Mouse (Mus musculus) cerebral cortex, adult 2 months (tissue): ENCODE results near the gene Parp16.

Source experiments
- WGBS: fragments of 180-500 bp; shearing (Covaris S2); methylation state at CpG from one replicate; pipeline ENCODE4 v1.1.7; 2018; 5-methylcytosine and 5-hydroxymethylcytosine counted together

Gene Parp16

GRCm38 (mm10) chr9:65241973-65242372 is 46.8 kb downstream of the Parp16 start:
- WGBS: 61% methylated on average over 5 of the region's 5 CpGs

DNA sequence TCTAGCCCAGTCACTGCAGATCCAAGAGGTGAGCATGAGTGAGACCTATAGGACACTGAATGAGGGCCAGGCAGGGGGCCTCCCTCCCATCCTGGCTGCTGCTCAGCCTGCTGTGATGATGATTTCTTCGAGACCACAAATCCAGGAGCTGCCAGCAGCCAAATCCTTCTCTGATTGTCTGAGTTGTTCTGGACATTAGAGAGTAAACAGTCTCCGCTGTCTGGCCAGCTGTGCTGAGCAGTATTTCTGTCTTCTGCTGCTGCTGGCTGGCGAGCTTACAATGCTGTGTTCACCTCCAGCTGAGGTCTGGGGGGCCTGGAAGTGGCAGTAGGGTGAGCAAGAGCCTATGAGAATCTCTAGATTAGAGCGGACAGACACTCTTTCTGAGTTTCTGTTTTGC is 48.1 kb downstream of the Parp16 start:
- WGBS: 65% methylated on average over 4 of the region's 4 CpGs

- WGBS: 57% methylated on average over 9 of the region's 9 CpGs
Observed at GRCm38 (mm10) chr9:65244036-65244806, 49.1 kb downstream of the Parp16 start.

GRCm38 (mm10) chr9:65247502-65248376 is 52.6 kb downstream of the Parp16 start:
- WGBS: 79% methylated on average over 16 of the region's 16 CpGs

GRCm38 (mm10) chr9:65248377-65248690 is 53.2 kb downstream of the Parp16 start:
- WGBS: 76% methylated on average over 5 of the region's 5 CpGs

DNA sequence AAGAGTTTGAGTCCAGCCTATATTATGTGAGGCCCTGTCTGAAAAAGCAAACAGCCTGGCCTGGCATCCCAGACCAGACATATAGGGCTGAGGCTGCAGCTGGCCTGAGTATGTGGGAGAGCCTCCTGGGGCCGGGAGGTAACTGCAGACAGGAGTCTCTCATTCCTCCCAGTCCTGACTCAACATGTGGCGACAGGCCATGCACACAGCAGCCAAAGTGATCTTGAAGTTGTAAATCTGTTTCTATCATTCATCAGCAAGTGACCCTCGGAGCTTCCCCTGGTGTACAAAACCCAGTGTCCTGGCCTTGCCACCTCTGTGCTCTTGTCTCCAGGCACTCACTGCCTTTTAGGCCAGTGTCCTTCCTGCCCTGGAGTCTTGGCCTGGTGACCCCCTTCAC is 56.9 kb downstream of the Parp16 start:
- 87% methylated on average over 3 of the region's 3 CpGs for WGBS

DNA sequence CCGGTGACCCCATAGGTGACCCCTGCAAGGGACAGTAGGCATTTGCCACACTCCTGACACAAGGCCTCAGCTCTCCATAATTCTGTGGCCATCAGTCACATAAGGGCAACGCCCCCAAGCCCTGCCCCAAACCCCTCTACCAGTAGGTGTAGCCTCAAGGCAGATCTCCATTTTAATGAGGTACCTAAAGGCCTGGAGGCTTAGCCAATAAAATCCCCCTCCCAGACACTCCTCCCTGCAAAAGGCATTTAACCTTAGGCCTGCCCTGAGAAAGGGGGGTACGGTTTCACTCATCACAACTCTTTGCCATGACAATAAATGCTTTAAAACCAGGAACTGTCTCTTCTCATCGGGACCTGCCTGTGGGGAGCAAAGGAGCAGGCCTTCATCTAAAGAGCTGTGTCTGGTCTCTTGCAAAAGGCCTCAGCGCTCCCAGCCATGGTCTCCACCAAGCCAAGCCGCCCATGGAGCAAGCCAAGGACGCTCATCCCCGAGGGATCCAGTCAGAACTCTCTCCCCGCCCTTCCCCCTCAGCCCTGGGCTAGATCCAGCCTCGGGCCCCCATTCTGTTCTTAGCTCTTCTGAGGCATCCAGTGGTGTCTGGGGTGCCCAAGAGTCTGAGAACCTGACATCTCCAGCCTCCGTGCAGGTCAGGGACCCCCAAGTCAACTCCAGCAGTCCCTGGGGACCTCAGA is 60.9 kb downstream of the Parp16 start:
- WGBS: 82% methylated on average over 11 of the region's 11 CpGs

- 82% methylated on average over 9 of the region's 9 CpGs for WGBS
Observed at GRCm38 (mm10) chr9:65257218-65257910, 62.2 kb downstream of the Parp16 start.

GRCm38 (mm10) chr9:65259366-65259765 is 64.2 kb downstream of the Parp16 start:
- WGBS: 84% methylated on average over 7 of the region's 7 CpGs

GRCm38 (mm10) chr9:65261591-65262230 is 66.6 kb downstream of the Parp16 start:
- 90% methylated on average over 2 of the region's 2 CpGs for WGBS

DNA sequence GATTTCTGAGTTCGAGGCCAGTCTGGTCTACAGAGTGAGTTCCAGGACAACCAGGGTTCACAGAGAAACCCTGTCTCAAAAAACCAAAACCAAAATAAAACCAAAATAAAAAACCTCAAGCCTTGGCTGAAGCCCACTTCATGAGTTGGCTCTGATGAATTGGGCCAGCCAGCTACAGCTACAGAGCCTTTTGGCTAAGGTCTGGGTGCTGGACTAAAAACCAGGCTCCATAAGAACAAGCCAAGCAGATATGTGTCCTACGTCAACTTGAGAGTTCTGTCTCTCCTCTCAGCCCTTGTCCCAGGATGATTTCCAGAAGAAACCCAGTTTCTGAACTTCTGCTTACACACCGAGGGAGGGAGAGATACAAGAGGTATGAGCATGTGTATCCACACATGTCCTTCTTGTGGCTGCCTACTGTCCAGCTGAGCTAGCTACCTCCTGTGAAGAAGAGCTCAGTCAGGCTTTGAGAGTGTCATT is 67.5 kb downstream of the Parp16 start:
- WGBS: 92% methylated on average over 3 of the region's 3 CpGs

DNA sequence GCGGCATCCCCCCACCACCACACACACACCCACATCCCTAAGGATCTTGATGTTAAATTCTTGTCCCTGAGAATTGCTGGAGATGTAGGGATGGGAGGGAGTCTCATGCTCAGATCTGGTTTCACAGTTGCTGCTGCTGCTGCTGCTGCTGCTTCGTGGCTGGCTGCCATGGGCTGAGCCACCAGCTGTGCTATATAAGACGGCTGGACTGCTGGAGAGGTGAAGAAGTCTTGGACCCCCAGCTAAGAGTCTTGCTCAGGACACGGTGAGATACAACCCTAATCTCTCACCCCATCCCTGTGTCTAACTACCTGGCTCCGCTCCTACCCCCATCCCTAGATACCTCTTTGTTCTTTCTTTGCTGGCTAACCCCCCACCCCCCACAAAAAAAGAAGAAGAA is 69.8 kb downstream of the Parp16 start, which contains the start of gene Cilp:
Cilp (plus strand) TSS at position 222 of the 400 bp plus-strand sequence.
- 64% methylated on average over 5 of the region's 5 CpGs for WGBS

GRCm38 (mm10) chr9:65267742-65268515 is 72.8 kb downstream of the Parp16 start:
- 69% methylated on average over 7 of the region's 7 CpGs for WGBS

- WGBS: 92% methylated on average over 13 of the region's 13 CpGs
Observed at GRCm38 (mm10) chr9:65273048-65273809, 78.1 kb downstream of the Parp16 start.

DNA sequence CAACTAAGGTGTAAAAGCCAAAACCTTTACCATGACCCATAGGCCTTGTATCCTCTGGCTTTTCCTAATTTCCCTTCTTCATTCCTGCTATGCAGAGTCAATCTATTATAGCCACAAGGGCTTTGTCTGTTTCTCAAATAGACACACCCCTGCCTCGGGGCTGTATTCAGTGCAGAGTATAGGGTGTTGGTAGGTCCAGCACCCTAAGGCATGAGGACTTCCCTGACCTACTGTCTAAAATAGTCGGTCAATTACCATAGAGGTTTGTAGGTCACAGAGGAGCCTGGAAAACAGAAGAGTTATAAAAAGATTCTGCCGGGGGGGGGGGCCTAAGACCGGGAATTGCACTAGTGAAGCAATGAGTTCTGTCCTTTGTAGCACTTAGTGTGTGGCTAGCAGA is 78.7 kb downstream of the Parp16 start:
- 66% methylated on average over 4 of the region's 4 CpGs for WGBS

DNA sequence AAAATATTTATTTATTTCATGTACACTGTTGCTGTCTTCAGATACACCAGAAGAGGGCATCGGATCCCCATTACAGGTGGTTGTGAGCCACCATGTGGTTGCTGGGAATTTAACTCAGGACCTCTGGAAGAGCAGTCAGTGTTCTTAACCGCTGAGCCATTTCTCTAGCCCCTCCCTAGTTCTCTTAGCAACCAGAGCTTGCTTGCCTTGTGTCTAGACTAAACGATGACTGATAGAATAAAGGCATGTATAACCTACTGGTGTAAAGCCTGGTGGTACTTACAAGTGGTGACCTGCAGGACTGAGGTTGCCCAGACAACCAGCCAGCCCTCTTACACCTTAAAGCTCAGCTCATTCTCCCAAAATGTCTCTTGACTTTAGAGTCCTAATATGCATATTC is 79.7 kb downstream of the Parp16 start:
- WGBS: 67% methylated on average over 3 of the region's 3 CpGs

- WGBS: 80% methylated on average over 4 of the region's 4 CpGs
Observed at GRCm38 (mm10) chr9:65275810-65276530, 80.8 kb downstream of the Parp16 start.

DNA sequence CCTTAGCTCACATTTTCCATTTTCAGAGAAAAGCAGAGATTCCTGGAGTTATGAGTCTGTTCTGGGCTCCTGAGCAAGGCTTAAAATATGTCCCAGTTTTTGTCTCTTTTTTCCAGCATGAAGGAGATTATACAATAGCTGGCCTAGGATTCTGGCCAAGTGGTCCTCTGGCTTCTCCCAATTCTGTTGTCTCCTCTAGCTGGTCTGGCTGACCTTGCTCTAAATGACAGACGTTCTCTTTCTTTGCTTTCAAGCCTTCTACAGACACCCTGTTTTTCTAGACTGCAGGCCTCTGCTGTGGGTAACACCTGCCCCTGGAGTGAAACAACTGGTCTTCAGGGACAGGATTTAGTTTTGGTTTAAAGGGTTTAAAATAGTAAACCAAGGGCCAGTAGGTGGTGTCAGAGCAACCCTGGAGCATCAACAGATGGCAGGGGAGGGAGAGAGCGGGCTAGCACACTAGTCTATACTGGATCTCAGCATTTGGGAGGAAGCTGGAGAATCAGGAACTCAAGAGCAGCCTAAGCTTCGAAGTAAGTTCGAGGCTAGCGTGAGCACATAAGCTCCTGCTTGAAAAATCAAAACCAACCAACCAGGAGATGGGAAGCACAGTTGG is 86.5 kb downstream of the Parp16 start:
- WGBS: 64% methylated on average over 5 of the region's 5 CpGs
